Mouse (Mus musculus): ENCODE results near the gene Fmo2.

Gene Fmo2

GRCm38 (mm10) chr1:162847554-162847953 lies 51.0 kb downstream of the Fmo2 start:
- DNase-seq, result no peak

DNA sequence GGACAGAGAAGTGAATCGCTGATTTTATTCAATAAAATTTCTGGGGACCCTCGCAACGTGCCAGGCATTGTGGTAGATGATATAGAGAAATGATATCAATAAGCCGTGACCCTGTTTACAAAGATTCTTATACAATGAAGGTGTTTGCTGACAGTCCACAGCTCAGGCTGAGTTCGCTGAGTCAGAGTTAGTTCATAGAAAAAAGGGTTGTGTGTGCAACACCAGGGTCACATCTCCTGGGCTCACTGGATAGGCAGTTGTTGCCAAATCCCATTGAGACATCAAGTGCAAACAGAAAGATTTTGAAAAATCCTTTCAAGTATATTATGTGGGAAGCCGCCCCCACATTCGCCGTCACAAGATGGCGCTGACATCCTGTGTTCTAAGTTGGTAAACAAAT lies 58.3 kb downstream of the Fmo2 start:
- DNase-seq, result no peak

- no peak for DNase-seq
Measured at GRCm38 (mm10) chr1:162838976-162839375, 59.5 kb downstream of the Fmo2 start.

DNA sequence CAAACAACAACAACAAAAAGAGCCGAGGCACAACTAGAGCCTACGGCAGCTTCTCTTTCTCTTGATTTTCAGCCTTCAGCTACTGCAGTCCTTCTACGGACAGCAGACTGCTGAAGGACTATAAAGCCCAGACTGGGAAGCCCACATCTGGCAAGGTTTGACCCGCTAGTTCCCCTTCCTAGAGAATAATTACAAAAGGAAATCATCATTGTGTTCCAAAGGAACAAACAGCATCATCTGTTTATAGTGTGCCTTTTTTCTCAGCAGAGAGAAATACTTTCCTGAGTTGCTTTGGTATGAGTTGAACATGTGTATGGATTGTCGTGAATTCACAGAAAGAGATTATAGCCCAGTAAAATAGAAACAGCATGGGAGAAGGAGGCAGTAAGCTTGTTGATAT lies 64.2 kb downstream of the Fmo2 start:
- no peak for DNase-seq

- DNase-seq, result no peak
Measured at GRCm38 (mm10) chr1:162832574-162832953, 66.0 kb downstream of the Fmo2 start.

GRCm38 (mm10) chr1:162831838-162832573 lies 66.5 kb downstream of the Fmo2 start:
- no peak for DNase-seq
